Mouse (Mus musculus): ENCODE measurements around the gene Cmtr2.

The Cmtr2 gene

DNA sequence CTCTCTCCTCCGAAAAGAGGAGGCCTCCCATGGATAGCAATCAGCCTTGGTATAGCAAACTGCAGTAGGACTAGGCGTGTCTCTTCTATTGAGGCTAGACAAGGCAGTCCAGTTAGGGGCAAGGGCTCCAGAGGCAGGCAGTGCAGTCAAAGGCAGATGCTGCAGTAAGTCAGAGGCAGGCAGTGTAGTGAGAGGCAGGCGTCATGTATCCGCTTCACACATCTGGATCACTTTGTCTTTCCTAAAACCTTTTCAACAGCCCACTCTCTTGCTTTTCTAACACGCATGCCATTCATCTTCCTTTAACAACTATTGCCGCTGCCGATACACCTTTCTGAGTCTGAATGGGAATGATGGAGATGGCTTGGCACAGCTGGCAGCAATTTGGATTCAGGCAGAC is at the start of gene Cmtr2:
Cmtr2 (plus strand) TSS at position 301 of the 400 bp plus-strand sequence.
- no peak for DNase-seq (ENCODE audit: low spot score in 2 of 2)

DNA sequence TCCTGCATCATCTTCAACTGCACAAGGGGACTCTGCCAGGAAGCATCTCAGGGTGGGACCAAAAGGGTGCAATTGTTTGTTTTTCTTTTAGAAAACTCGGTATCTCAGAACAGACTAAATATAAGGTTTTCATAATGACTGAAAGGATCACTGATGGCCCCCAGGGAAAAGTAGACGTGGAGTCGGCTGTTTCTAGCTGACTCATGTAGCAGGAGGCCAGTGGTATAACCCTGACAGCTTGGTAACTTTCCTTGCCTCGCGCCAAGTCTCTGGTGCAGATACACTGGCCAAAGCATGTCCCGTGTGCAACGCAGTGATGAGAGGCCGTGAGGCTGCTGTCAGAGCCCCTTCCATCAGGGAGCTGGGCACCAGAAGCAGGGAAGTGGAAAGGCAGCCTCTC is 49.2 kb upstream of the Cmtr2 start:
- DNase-seq (ENCODE audit: low spot score in 2 of 2), result no peak

DNA sequence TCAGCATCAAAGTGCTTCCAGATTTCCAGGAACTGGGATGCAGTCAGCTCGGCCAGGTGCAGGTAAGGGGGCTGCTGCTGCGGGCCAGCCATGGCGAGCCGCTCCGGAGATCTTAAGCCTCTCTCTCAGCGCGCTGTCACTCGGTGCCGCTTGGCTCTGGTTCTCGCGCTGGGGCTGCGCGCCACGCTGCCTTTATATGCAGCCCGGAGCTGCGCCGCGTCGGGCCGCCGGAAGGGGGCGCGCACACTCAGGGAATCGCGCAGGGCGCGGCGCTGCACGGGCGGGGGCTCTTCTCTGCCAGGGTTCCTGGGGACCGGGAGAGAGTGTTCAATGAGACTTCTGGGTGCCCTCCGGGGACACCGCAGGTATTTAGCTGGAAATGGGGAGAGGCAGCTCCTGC is 47.4 kb upstream of the Cmtr2 start, which contains the start of gene Calb2:
Calb2 (minus strand) TSS at position 165 of the 400 bp plus-strand sequence.
- DNase-seq (ENCODE audit: low spot score in 2 of 2), result peak; percentile 44 to 62

DNA sequence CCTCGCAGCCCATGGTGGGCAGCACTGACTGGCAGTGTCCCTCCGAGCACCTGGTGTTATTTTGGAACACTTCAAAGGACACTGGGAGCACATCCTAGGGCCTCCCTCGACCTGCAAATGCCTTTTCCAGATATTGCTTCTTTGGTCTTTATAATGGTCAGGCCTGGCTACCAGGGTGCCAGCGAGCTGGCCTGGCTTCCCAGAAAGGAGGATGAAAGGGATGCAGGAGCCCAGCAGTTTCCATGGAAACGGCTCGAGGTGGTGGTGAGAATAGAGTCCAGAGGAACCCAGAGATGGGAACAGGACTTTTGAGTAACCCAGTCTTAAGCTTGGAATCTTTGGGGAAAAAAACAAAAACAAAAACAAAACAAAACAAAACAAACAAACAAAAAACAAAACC is 43.3 kb upstream of the Cmtr2 start:
- DNase-seq (ENCODE audit: low spot score in 2 of 2), result no peak

DNA sequence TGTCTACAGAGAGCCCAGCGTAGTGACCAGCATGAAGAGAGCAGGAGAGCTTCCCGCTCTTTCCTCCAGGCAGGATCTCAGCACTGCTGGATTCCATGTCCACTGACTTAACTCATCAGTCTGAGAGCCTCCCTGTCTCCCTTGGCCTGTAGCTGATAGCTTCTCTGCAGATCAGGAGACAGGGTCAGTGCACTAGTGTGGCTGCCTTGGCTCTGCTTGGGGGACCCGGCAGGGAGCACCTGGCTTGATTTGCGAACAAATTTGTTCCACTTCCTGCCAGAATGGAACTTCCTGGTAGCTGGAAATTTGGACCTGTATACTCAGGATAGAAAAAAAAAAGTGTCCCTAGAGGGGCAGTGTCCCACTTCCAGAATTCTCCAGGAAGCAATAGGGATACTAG is 40.6 kb upstream of the Cmtr2 start:
- DNase-seq (ENCODE audit: low spot score in 2 of 2), result no peak

DNA sequence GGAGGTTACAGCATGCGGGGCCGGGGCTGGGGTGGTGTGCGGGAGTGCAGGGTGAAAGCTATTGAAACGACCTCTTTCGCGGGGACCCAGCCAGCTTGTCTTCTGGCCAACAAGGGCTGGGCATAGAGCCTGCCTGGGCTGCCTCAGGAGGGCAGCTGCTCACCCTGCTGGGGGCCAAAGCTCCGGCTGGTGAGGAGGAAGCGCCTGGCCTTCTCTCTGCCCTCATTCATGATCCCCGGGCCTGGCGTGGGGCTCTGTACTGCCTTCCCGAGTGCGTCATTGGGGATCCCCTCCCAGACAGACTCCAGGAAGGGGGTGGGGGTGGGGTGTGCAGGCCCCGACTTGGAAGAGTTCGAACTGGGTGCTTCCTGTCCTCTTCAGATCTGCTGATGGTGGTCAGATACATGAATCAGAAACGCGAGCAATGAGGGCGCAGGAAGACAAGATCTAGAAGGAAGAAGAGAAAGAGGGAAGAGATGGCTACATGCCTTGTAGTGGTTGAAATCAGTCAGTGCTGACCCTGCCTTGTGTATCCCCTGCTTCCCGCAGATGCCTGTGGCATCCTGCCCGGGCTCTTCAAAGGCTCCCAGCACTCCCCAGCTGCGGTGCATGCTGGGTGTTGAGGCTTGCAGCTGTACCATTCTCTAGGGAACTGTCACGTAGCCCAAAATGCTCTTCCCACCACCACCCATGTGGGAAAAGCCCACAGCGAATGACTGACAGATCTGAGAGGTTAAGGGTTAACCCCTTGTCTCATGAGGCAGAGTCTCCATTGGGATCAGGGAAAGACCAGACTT is 37.9 kb upstream of the Cmtr2 start:
- no peak for DNase-seq (ENCODE audit: low spot score in 2 of 2)

DNA sequence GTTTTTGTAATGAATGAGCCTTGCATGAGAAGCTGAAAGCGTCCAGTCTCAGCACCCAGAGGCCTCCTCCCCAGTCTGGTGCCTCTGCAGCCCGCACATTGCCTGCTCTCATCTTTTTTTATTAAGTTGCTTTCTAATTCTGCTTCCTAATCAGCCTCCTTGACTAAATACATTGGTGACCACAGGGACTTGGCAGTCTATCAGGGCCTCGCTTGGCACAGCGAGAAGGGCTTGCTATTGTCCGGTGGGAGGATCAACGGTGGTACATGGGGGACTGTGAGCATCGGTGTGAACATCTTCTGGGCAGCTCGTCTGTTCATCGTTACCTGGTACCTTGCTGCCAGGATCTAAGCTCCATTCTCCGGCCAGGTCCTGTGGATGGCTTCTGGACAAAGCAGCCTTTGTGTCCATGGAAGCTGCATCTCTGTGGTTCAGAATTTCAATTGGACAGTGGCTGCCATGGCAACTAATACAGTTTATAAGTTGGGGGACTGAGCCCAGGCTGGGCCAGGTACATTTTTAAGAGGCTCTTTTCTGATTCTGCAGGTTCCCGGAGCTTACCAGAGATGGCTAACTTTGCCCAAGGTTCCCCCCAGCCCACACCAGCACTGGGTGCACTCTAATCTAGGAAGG is 32.6 kb upstream of the Cmtr2 start:
- DNase-seq (ENCODE audit: low spot score in 2 of 2), result no peak

DNA sequence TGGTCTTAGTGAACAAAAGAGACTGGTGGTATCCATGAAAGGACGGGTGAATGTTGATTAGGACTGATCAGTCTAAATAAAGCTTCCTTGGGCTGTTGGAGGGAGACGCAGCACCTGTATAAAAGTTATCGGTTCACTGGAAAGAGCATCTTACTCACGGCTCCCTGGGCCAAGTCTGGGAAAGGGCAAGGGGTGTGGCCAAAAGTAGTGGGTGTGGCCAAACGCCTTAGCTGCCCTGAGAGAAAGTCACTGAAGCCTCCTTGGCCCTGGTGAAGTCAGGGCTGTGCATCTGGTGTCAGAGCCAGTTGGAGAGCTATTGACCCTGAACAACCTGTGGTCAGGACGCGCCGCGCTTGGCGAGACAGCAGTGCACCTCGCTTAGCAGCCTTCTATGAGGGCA is 31.7 kb upstream of the Cmtr2 start:
- no peak for DNase-seq (ENCODE audit: low spot score in 2 of 2)

DNA sequence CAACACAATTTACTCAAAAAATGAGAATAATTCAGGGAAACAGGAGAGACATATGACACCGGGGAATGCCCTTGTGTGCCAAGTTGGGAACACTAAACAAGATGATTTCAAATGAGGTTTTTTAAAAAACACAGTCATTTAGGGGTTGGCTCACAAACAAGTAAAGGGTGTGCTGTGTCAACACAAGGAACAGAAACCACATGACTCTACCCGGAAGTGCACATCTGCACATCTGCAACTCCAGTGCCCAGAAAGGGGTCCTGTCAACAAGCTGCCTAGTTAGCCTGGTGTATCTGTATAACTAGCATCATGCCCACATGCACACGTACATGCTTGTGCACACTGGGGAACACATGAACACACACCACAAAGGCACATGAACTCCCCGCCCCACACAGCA is 29.9 kb upstream of the Cmtr2 start:
- no peak for DNase-seq (ENCODE audit: low spot score in 2 of 2)

DNA sequence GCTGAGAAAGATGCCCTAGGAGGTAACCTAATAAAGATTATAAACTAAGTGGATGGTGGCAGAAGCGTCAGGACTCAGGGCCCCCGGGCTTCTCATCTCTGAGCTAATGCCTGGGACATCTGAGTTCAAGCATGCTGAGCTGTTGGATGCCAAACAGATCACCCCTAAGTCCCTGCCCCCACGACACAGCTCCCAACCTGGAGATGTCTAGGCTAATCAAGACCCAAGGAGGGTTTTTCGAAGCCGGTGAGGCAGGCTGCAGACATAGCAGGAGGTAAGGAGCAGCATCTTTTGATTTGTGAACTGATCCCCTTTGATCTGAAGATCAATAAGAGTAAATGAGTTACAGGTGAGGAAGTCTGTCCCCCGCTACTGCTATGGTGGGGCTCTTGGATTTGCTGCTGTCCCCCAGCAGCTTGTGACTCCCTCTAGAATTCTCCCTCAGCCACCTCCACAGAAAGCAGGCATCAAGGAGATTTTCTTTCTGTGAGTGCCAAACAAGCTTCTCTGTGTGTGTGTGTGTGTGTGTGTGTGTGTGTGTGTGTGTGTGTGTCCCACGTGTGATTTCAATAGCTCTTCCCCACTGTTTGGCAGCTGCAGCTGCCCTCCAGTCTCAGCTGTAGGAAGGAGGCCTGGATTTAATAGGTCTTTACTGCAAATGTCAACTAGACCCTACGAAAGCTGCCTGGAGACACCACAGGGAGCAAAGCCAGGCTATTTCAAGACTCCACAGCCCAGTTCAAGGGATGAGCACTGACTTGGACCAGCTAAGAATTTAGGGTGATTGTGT is 26.3 kb upstream of the Cmtr2 start:
- no peak for DNase-seq (ENCODE audit: low spot score in 2 of 2)

DNA sequence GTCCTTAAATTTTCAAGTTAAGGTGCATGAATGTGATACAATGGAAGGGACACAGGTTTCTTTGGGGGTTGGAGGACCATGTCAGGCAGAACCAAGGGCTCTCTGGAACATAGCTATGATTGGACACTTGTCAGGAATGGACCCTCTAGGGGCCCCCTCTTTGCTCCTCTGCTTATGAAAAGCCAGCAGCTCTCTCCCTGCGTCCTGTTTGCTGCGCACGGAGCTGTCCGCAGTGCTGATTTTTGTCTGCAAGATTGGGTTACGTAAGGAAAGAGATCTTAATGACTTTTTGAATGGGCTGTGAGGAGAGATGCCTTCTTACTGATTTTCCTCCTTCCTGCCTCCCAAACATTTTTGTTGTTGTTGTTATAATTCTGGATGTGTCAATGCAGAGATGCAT is 18.8 kb upstream of the Cmtr2 start:
- DNase-seq (ENCODE audit: low spot score in 2 of 2), result no peak

DNA sequence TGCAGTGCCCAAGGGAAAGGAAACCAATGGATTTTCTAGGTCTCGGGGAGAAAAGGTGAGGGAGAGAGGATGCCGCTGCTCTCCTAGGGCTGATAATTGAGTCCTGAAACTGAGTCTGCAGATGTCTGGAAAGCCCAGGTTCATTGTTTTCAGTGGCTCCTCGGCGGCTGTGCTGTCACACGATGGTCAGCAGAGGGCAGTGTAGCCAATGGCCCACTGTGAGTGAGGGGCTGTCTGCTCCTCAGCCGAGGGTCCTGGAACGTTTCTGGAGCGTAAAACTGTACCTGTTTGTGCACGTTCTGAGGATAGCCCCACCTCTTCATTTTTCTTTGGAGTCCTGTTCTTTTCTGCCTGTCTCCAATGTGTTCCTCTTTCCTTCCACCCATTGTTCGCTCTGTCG is 13.7 kb upstream of the Cmtr2 start:
- no peak for DNase-seq (ENCODE audit: low spot score in 2 of 2)

DNA sequence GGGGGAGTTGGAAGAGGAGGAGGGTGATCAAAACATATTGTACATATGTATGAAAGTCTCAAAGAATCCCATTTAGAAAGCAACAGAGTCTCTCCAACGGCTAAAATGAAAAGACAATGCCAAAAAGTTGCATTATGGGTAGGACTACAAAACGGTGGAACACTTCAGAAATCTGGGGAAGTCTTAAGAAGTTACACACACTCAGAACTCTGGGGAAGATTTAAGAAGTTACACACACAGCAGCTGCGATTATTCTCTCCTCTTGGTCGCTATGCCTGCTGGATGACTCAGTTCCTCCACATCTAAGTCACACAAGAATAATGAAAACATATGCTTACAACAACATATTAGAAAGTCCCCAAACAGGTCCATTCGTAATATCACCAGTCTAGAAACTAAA is 788 bp downstream of the Cmtr2 start:
- DNase-seq (ENCODE audit: low spot score in 2 of 2), result no peak

DNA sequence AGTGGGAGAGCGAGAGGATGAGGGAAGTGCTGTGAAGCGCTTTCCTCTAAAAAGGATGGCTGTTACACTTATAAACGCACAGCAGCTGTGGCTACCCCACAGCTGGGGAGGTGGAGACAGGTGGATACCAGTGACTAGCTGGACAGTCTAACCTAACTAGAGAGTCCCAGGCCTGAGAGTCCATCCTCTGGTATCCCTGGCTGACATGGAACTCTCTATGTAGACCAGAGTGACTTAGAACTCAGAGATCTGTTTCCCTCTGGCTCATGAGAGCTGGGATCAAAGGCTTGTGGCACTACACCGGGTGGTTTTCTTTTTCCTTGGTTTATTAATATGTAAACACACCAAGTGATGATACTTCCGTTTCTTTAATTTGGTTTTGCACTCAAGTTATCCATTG is 1.7 kb downstream of the Cmtr2 start:
- DNase-seq (ENCODE audit: low spot score in 2 of 2), result no peak

DNA sequence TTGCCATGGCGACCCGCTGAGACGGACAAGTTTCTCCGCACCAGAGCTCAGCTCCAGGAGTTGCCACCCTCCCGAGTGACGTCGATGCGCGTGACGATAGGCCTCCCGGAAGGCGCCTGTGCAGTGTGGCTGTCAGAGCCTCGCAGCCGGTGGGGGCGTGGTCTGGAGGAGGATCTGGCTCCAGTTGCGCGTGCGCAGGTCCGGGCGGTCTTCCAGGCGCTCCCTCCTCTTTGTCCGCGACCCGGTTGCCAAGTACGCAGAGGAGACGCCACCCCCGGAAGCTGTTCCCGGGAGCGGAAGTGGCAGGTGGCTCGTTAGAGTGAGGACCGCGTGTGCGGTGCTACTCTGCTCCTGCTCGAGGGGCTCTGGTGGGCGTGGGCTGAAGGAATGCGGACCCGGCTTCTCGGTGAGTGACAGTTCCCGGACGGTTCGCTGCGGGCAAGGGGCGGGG is 2.2 kb downstream of the Cmtr2 start:
- DNase-seq (ENCODE audit: low spot score in 2 of 2), result peak; percentile 97 to 99

DNA sequence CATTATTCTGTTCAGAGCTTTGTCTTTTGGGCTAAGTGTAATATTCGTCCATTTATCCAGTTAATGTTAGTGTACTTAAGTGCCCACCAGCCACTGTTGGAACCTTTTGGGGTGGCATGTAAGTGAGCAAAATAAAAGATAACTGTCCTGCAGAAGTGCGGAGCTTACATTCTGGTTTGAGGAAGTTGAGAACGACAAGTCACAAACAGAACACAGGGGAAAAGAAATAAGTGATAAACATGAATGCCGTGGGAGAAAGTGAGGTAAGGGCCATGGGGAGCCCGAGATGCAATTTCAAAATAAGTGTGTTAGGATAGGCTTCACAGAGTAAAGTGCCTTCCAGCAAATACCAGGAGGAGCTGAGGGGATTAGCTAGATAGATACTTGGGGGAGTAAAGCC is 3.0 kb downstream of the Cmtr2 start:
- DNase-seq (ENCODE audit: low spot score in 2 of 2), result no peak

DNA sequence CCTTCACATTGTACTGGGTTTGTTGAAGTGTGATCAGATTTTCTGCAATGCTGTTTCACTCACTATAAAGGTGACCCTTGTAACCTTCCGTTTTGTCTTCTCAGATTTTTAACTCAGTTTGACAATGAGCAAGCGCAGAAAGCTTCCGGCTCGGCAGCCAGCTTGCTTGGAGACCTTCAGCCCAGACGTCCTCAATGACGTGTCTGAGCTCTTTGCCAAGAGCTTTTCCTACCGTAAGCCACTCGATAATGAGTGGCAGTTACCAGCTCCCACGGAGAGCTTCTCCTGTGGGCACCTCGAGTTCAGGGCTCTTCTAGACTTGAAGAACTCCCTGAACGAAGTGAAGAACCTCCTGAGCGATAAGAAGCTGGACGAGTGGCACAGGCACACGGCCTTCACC is 5.5 kb downstream of the Cmtr2 start:
- no peak for DNase-seq (ENCODE audit: low spot score in 2 of 2)

DNA sequence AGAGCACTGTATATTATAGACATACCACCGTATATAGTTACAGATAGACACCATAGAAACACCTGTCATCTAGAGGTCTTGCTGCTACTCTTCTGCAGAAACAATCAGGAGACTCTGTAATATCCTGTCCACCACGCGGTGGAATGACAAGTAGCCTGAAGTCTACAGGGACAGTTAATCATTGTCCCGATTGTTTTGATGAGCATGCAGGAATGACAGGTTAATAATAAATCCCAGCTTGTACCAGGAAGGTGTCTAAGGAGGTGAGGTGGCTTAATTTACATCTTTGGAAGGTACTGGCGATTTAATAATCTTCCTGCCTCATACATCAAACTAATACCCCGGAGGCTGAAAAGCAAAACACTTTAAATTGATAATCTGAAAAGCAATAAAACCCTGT is 15.3 kb downstream of the Cmtr2 start:
- DNase-seq (ENCODE audit: low spot score in 2 of 2), result no peak

DNA sequence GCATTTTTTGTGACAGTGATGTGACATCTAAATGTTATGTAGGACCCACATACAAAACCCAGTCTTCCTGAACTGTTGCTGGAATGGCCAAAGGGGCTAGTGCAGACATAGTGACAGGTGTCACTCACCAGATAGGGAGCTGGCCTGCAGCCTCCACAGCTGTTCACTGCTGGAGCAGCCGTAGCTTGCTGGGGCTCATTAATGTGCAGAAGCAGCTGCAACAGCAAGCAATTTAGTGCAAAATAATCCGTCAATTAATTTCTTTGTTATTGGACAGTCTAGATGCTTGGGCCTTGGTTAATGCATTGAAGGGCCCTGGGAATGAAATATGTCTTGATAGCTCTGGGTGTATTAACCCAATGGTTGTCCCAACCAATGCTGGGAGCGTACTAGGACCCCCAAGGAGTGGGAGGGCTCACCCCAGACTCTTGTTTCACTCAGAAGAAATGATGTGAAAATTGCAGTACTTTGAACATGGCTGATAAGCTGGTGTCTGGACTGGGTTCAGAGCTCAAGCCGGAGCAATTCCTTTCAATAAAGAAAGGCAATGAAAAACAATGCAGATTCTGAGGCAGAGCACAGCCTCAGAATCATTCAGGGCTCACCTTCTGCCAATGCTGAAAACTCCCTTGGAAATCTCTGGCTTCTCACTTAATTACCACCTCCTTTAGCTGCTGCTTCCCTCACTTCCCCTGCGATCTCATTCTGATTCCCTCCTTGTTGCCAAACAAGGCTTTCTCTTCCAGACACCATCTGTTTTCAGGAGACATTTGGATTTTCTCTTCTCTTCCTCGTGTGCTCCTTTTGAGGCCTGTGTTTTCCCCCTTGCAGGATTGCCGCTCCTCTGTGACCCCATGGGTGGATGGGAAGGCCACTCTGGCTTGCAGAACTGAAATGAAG is 27.1 kb downstream of the Cmtr2 start:
- no peak for DNase-seq (ENCODE audit: low spot score in 2 of 2)

DNA sequence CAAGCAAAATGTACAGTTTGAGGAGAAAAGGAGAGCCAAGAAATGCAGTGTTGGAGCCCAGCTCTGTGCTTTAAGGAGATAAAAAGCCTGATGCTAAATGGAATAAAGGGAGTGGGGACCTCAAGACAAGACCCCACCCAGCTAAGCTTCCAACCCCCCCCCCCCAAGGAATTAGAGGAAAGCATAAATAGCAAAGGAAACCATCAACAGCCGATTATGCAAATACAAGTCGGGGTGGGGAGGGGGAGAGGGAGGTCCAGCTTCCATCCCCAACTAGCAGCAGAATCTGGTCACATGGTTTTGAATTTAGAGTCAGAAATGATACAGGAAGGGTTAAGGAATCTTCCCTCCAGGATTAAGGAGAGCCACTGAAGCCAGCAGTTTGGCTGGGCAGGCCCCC is 29.1 kb downstream of the Cmtr2 start:
- no peak for DNase-seq (ENCODE audit: low spot score in 2 of 2)

DNA sequence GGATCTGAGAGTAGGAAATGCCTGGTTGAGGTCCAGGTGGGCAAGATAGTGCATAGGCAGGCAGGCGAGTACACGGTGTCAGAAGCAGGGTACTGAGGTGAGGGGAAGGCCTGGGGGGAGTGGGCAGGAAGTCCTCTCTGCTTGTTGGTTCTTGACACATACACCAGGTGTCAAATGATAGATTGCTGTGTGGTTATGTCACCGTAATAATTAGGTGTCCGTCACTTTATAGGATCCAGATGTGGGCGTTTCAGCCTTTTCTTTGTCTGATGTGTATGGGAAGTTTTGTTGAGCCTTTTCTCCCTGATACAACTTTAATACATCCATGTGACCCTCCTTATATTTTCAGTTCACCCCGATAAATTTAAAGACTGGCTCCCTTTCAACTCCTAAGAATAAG is 31.8 kb downstream of the Cmtr2 start:
- DNase-seq (ENCODE audit: low spot score in 2 of 2), result no peak

DNA sequence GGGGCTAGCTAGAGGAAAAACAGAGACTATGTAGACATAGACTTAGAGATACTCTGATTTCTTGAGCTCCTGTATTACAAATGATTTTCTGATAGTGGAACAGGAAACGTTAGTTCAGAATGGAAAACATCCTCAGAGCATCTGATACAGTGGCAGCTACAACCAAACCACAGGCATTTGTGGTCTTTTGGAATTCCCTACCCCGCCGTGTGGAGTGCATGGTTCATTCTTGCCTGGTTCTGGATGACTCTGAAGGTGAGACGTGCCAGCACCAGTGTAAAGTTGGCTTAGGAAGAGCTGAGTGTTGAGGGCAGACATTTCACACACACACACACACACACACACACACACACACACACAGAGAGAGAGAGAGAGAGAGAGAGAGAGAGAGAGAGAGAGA is 38.5 kb downstream of the Cmtr2 start:
- no peak for DNase-seq (ENCODE audit: low spot score in 2 of 2)

All from frontal cortex, postnatal 25 days (tissue).